Mouse (Mus musculus) bone marrow macrophage, adult 2 months (primary cell): Measurements from ENCODE around the gene Klhl23.

ENCODE experiments used
- CTCF ChIP-seq: IDR thresholded peaks from 2 replicates; pipeline ENCODE4 v1.5.1; 2012; ENCODE audit warnings: low read depth, mild to moderate bottlenecking, low read length, moderate library complexity
- POLR2A ChIP-seq: IDR thresholded peaks from 2 replicates; pipeline ENCODE4 v1.6.1; 2012; ENCODE audit warnings: mild to moderate bottlenecking, low read depth, low read length, borderline replicate concordance

DNA sequence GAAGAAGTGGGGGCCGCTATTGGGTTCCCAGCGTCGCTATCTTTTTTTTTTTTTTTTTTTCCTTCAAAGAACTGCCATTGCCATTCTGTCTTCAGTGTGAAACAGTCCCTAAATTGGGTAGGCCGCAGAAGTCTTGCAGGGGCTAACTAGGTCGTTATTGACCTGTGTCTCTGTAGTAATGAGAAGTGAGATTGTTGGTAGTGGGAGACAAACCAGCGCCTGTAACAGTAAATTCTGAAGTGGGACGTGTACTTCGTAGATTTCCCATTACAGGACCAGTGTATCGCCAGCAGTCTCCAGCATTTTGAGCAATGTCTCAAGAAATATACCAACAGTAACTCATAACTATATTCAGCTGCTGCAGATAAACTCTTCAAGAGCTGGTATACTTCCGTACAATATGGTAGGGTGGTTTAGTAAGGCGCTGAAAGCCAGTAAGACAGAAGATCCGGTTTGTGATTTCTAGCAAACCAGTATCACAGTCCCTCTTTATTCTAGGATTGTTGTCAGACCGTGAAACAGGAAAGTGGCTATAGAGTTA is 40.4 kb downstream of the Klhl23 start:
- TF ChIP-seq CTCF, result no peak
- no peak for TF ChIP-seq POLR2A
